Mouse (Mus musculus) layer of hippocampus, adult 9-11 months (tissue): ENCODE results near the gene Gm13304.
"Not testable (repeated sequence)": the region's sequence is repeated elsewhere in the genome, so short reads cannot be mapped to it uniquely, and the experiment has no call there.

Experiments used
- DNase-seq: peaks from one replicate; pipeline ENCODE4 v3.0.0; 2022

Gene Gm13304

DNA sequence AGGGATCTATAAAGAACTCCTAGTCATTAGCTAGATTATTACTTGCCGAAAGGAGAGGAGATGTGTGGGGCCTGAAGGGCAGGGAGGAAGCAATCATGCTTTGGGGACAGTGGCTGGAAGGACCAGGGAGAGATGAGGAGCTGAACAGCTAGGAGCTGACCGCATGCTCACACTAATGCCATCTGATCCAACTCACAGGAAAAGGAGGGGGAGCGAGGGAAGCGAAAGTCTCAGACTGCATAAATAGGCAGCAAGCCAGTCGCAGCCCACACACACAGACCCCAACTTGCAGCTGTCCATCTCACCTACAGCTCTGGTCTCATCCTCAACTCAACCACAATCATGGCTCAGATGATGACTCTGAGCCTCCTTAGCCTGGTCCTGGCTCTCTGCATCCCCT, at the start of gene Gm13304:
Gene Gm13304, plus strand, starts transcription at position 301 of the 400 bp plus-strand sequence.
- DNase-seq = not testable (repeated sequence)

DNA sequence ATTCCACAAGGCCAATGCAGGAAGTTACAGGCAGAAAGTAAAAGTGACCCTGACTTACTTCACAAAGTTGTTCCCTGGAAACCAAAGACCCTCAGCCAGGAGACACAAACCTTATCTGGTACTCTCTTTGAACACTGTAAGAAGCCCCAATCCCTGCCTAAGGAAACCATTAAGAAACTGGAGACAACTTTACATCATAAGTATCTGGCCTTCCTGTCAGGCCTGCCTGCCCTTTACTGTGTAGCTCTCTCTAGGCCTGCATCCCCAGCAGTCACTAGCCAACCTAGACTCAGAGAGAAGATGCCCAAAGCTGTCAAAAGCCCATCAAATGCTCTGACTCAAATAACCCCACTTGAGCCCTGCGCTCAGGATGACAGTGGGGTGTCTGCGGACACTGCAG, 23.7 kb upstream of the Gm13304 start, which contains the start of gene Gm3893:
Gene Gm3893, plus strand, starts transcription at position 301 of the 400 bp plus-strand sequence.
- not testable (repeated sequence) for DNase-seq

DNA sequence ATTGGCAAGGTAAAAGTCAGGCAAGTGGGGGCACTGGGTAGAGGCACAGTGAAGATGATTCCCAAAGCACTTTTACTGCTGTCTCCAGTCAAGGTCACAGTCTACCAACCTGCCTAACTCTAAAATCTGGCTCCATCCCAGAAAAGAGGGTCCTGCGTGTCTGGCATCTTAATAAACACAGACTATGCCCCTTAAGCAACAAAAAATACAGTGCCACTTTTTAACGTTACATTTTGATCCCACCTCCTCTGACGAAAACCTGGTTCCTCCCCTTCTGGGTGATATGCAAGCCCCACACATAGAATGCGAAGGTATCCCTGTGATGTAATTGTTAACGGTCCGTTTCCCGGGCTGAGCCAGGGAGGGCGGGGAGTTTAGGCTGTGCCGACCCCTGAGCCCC, 38.5 kb downstream of the Gm13304 start, which contains the start of gene Gm13306:
Gene Gm13306, plus strand, starts transcription at position 301 of the 400 bp plus-strand sequence.
- not testable (repeated sequence) for DNase-seq
